Mouse (Mus musculus): Measurements from ENCODE around the gene Borcs6. TPM values are rescaled to one million over a fixed set of nuclear protein-coding genes. Genes with fewer than 3 reads are reported as not detected.
"Not testable (repeated sequence)": the region's sequence is repeated elsewhere in the genome, so short reads cannot be mapped to it uniquely, and the experiment has no call there.

The Borcs6 gene
- total RNA-seq, 4 experiments from 2014 or later = 22.4 to 26.2 (median 23.7) TPM

GRCm38 (mm10) chr11:69088856-69089615 is 29.5 kb downstream of the Borcs6 start:
- no peak for DNase-seq (ENCODE audit: low spot score in 2 of 2)

GRCm38 (mm10) chr11:69089616-69090290 is 30.2 kb downstream of the Borcs6 start:
- DNase-seq (ENCODE audit: low spot score in 2 of 2) = no peak

DNA sequence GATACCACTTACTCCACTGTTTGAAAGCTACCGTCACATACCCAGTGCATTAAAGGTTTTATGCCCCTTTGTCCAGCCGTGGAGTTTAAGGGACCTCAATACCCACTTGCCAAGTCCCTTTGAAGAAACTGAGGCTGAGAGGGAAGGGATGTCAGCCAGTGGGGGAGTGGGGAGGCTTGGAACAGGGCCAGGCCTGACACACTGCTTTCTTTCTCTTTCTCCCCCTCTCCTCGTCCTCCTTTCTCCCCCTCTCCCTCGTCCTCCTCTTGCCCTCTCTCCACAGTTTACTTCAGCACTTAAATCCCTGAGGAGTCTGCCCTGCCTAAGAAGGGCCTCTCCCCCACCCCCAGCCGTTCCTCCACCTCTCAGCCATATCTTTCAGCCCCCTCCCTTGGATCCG is 30.9 kb downstream of the Borcs6 start:
- no peak for DNase-seq (ENCODE audit: low spot score in 2 of 2)

DNA sequence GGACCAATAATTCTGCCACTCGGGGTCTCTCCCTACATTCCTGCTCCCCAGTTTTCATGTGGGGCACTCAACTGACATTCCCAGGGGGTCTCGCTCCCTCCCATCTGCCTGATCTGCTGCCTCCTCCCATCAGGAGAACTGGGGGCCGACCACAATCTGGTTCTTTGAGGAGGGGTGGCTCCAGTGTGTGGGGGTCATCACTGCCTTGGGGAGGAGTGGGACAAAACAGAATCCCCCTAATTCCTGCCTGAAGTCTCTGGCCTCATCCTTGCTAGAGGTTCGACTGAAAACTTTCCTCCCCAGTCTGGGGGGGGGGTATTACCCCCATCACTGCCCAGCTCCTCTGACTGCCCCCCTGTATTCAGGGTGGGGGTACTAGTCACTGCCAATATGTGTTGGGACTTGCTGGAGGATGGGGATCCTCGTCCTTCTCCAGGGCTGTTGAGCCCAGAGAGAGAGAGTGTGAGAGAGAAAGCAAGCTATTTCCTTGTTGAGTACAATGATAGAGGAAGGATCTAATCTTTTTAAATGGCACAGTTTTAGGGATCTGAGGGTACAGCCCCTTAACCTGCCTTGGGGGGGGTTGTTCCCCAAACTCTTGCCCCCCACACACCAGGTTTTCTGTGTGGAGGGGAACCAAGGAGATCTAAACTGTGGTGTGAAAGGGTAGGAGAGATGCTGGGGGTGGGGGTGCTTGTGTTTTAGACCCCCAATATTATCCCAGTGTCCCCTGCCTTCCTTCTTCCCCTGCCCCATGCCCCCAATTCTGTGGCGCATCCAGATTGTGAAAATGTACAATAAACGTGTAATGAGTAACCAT is 32.3 kb downstream of the Borcs6 start:
- DNase-seq (ENCODE audit: low spot score in 2 of 2) = no peak

DNA sequence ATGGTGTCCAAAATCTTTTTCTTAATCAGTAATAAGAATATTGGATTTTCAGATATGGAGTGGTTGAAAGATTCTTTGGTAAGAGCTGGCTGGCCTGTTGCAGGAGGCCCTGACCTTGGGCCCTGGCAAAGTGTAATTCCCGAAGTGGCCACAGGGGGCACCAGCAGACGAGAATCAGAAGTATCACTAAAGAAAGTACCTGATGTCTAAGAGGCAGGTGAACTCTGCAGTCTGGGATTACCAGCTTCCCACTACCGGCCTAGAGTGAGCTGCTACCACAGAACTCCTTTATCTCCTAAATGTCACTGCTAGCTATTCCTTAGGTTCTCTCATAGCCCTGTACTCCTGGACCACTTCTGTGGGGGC is 32.9 kb downstream of the Borcs6 start:
- DNase-seq (ENCODE audit: low spot score in 2 of 2) = peak; percentile 86

GRCm38 (mm10) chr11:69092871-69093270 is 33.4 kb downstream of the Borcs6 start:
- no peak for DNase-seq (ENCODE audit: low spot score in 2 of 2)

DNA sequence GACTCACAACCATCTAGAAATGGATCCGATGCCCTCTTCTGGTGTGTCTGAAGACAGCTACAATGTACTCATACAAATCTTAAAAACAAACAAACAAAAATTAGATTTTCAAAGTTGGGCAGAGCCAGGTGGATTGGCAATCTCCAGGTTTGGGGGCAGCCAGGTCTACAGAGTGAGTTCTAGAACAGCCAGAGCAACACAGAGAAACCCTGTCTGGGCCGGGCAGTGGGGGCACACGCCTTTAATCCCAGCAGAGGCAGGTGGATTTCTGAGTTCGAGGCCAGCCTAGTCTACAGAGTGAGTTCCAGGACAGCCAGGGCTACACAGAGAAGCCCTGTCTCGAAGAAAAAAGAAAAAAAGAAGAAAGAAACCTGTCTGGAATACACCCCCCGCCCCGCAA is 34.3 kb downstream of the Borcs6 start:
- not testable (repeated sequence) for DNase-seq (ENCODE audit: low spot score in 2 of 2)

DNA sequence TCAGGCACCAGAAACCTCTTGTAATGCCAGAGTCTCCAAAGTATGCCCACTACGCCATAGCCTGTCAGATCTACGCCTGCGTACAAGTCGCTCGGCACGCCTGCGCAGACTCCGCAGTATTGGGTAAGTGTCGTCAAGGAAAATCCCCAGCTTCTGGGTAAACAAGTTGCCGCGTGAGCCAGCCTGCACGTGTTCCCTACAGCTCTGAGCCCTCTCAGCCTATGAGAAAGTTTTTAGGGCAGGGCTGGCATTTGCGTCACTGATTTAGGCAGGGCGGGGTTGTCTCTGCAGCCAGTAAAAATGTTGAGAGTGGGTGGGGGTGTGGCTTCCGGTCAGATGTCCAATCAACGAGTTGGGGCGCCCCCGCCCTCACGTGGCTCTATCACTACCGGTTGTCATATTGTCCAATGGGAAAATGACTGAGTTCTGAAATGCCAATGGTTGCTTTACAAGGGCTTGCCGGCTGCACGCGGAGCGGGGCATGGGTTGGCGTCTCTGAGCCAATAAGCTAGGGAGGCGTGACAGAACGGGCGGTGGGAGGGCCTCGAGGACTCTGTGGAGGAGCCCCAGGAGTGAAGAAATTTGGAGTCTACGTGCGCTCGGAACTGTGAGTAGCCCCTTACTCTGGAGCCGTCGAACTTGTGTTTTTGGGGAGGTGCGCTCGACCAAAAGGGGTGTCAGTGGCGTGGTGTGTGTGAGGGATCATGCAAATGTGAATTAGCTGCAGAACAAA is 35.3 kb downstream of the Borcs6 start, which contains the start of gene Per1:
Gene Per1, plus strand, starts transcription at position 521 of the 733 bp plus-strand sequence.
- peak; percentile 100 for DNase-seq (ENCODE audit: low spot score in 2 of 2)

DNA sequence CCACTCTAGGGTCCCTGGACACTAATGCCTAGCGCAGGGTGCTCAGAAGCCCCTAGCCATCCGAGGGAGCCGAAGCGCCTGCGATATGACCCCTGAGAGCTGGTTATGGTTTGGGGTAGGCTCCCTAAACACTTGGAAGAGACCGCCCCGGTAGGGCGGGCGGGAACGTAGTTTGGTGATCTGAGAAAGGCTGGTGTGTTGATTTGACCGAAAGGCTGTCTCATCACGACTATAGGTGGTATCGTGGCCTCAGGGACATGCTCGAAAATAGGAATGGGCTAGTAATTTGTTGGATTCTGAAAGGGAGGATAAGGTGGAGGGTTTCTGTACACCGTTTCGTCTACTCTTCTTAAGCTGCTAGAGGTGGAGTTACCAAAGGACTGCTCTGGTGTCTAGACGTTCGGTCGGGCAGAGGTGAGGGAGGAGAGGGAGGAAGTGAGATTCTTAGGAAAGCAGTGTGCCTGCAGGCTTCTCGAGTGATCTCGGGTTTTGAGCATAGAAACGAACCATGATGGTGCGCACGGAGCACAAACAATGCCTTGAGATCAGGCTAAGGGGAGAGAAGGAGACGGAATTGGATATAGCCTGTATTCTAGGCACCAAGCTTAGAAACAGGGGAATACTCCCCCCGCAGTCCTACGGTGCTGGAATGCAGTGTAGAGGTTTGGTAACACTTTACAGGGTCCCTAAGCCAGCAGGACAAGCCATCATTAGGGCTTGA is 36.2 kb downstream of the Borcs6 start:
- DNase-seq (ENCODE audit: low spot score in 2 of 2) = no peak

DNA sequence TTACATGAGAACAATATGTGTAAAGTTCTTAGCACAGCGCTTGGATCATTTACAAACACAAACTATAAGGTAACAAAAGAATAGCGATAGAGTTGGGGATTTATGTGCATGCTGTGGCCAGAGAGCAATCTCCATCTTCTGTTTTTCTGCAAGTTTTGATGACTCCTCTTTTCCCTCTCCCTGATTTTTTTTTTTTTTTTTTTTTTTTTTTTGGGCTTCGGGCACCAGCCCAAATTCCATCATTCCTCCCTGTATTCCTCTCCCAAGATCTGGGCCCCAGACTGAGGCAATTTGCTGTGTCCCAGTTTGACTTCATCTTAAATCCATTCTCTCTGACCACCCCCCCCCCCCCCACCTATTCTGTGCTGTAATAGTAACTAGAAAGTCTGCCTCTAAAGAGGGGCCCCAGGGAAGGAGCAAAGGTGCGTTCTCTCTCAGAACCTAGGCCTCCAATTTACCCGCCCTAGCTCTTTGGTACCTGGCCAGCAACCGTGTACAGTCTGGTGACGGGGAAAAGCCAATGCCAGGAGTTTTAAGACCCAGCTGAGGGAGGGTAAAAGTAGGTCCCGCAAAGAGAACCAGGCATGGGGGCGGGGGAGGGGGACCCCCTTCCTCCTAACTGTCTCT is 37.0 kb downstream of the Borcs6 start:
- DNase-seq (ENCODE audit: low spot score in 2 of 2) = no peak

DNA sequence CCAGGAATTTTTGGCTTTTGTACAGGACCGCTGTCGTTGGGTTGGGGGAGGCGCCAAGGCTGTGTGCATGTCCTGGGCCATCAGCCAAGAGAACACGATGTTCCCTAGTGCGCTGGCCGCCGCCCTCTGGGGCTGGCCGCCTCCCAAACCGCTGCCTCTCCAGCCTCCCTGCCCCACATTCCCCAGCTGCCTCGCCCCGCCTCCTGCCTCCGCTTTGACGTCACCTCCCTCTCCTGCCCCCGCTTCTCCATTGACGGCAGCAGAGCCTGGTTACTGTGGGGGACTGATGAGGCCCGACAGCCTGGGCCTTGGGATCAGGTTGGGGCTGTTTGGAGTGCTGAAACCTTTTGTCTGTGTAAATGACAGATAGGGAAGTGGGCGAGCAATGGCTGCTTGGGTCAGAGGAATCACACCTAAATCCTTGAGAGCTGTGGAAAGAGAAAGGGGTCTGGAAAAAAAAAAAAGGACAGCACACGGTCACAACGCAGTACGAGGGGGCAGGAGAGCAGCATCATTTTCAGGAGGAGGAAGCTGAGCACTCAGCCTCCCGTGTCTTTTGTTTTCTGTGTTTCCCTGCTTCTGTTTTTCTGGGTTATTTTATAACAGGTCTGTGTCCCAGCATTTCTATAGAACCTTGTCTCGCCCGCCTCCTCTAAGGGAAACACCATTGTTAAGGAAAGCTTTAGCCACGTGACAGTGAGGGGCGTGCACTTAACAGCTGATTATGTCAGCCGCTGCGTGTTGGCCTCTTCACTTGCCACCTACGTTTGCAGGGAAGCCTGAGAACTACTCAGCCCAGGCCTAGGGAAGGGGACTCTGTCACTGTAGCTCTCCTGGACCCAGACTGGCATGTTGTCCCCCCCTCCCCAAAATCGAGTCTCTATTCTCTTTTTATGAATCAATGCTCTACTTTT is 37.7 kb downstream of the Borcs6 start:
- DNase-seq (ENCODE audit: low spot score in 2 of 2) = peak; percentile 100

DNA sequence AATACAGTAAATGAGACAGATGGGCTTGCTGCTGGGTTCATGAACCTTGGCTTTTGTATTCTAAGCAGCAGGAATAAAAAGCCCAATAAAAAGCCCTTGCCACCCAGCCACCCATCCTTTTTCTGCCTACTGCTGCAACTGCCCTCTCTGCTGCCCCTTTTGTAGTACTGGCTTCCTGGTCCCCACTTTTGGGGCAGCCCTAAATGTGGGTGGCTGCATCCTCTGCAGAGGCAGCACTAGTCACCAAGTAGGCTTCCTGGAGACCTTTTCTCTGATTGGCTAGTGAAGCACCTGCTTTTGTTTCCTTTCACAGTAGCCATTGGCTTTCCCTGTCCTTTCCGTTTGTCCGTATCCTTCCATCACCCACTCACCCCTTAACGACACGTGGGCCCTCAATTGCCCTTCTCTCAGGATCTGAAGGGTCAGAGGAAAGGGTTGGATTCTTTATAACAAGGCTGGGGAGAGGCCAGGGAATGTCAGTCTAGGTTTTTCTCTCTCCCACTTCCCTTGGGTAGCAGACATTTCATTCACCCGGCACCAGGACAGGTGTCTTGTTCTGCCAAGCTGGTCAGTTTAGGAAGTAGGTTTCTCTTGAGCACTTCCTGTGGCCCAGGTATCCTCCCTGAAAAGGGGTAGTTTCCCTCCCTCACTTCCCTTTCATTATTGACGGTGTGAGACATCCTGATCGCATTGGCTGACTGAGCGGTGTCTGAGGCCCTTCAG is 38.7 kb downstream of the Borcs6 start:
- no peak for DNase-seq (ENCODE audit: low spot score in 2 of 2)

GRCm38 (mm10) chr11:69098762-69099091 is 39.2 kb downstream of the Borcs6 start:
- DNase-seq (ENCODE audit: low spot score in 2 of 2) = peak; percentile 98

- peak; percentile 79 to 84 for DNase-seq (ENCODE audit: low spot score in 2 of 2)
These were observed 39.8 kb downstream of the Borcs6 start for GRCm38 (mm10) chr11:69099177-69099914.

- DNase-seq (ENCODE audit: low spot score in 2 of 2) = peak; percentile 92 to 93
These were observed 40.4 kb downstream of the Borcs6 start for GRCm38 (mm10) chr11:69099915-69100345.

- no peak for DNase-seq (ENCODE audit: low spot score in 2 of 2)
These were observed 41.3 kb downstream of the Borcs6 start for GRCm38 (mm10) chr11:69100639-69101360.
